Mouse (Mus musculus) heart, postnatal 36 days (tissue): Measurements from ENCODE around the gene Cant1. TPM values are rescaled to one million over a fixed set of nuclear protein-coding genes. Genes with fewer than 3 reads are reported as not detected.
"Not testable (repeated sequence)": the region's sequence is repeated elsewhere in the genome, so short reads cannot be mapped to it uniquely, and the experiment has no call there.

Experiments
- DNase-seq, 2 experiments: peaks; one replicate each; pipeline ENCODE4 v3.0.0; 2021 to 2022
- intact Hi-C: fragments of 180-260 bp; cut with DNase I; formaldehyde crosslinking; loops from one replicate; pipeline ENCODE4 v1.15.1; 2025
- total RNA-seq, 2 experiments: library from RNA; stranded (reverse); gene quantifications; 2 replicates each; pipeline ENCODE4 v1.2.3; 2021

Gene Cant1
- total RNA-seq, 2 experiments from 2014 or later = 16.4 to 18.3 TPM

- intact Hi-C loops, DNase-seq: not testable (repeated sequence)
Observed at GRCm38 (mm10) chr11:118376323-118376722, 42.6 kb downstream of the Cant1 start.

DNA sequence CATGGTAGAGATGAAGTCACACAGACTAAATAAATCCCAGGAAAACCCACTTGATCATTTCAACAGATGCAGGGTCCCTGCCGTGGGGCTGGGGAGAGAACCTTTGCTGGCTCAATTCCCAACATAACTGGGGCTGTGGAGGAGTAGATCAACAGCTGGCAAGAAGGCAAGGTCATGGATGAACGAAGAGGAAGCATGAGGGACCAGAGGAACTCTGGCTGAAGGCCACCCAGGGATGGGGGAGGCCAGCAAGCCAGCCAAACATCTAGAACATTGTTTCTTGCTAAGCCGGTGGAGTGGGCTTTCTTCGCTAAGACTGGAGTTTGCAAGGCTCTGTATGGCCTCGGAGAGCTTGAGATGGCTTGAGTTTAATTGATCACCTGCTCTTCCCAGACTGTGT lies 43.0 kb downstream of the Cant1 start:
- intact Hi-C loops = no loop called here
- no peak for DNase-seq

DNA sequence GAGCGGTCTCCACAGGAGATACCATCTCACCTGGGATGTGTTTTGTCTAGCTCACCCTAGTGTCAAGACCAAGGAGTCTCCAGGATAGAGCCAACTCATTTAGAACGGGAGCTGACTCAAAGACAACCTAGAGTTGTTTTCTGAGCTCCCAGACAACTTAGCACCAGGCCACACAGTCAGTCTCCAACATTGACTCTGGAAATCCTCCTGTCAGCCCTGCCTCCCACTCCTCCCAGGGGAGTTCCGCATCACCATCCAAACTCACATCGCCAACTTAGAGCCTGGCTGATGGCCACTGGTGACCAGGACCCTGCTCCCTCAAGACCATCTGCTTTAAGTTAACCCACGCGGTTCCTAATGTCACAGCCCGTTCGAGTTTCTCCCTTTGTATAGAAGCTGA lies 43.4 kb downstream of the Cant1 start:
- no peak for DNase-seq
- intact Hi-C loops = no loop called here

DNA sequence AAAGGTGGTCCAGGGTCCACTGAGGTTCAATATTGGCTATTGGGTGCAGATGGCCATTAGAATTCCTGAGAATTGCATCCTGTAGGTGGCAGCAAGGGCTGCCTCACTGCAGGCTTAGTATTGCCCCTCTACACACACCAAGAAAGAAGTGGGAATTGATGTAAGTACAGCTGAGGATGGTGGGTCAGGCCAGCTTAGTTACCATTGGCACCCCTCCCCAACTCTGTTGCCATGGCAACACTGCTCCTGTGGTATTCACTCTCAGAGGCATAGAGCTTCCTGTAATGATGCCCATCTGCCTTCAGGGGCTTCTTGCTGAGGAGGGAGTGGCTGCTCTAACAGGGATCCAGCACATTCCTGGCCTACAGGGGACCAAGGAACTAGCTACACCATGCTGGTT lies 43.9 kb downstream of the Cant1 start:
- intact Hi-C loops = no loop called here
- no peak for DNase-seq

GRCm38 (mm10) chr11:118374506-118374905 lies 44.4 kb downstream of the Cant1 start:
- intact Hi-C loops = no loop called here
- no peak for DNase-seq

DNA sequence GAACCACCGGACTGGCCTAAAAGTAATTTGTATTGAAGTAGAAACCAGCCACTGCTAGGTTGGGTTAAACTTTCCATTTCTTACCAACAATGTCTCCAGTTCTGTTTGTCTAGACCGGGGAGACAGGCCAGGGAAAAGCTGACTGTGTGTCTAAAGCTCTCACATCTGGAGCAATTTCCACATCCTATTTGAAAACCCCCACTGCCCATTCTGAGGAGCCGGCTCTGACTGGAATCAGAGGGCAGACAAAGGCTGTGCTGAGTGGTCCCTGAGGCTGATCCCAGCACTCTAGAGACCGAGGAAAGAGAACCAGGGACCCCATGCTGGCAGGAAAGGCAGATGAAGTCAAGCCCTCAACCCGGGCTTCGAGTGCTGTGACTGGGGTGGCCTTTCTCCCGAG lies 46.2 kb downstream of the Cant1 start:
- DNase-seq = no peak
- intact Hi-C loops = no loop called here

DNA sequence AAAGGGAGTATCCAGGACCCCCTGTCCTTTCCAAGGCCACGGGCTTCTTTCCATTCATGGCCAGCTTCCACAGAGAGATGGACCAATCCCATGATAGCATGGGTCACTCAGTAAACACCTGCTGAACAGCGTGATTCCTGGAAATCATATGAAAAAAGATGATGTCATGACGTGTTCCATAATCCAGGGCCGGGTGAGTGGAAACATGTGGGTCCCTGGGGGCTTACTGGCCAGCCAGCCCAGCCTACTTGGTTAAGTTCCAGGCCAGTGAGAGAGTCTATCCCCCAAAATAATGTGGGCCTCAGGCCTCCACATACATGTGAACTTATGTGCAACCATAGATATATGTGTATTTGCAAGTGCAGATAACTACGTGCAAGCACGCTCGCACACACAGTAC lies 47.0 kb downstream of the Cant1 start:
- intact Hi-C loops = no loop called here
- DNase-seq = no peak

- no peak for DNase-seq
- intact Hi-C loops = no loop called here
Observed at GRCm38 (mm10) chr11:118369657-118370056, 49.2 kb downstream of the Cant1 start.

- intact Hi-C loops = no loop called here
- DNase-seq = no peak
Observed at GRCm38 (mm10) chr11:118369251-118369650, 49.6 kb downstream of the Cant1 start.

DNA sequence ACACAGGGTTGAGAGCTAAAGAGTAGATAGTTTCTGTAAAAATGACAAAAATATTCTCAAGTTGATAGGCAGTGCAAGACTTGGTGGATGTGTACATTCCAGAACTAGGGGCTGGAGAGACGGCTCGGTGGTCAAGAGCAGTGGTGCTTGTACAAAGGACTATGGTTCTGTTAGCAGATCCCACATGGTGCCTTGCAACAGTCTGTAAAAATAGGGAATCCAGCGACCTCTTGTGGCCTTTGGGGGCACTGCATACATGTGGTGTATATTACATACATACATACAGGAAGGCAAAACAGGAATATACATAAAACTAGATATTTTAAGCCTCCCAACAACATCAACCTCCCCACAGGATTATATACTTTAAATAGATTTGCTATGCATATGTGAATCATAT lies 50.6 kb downstream of the Cant1 start:
- intact Hi-C loops = no loop called here
- no peak for DNase-seq

GRCm38 (mm10) chr11:118366559-118366958 lies 52.3 kb downstream of the Cant1 start:
- no peak for DNase-seq
- intact Hi-C loops = no loop called here

GRCm38 (mm10) chr11:118366108-118366507 lies 52.8 kb downstream of the Cant1 start:
- no peak for DNase-seq
- intact Hi-C loops = no loop called here

- intact Hi-C loops = no loop called here
- peak; percentile 40 to 63 for DNase-seq
Observed at GRCm38 (mm10) chr11:118365171-118365570, 53.7 kb downstream of the Cant1 start.

DNA sequence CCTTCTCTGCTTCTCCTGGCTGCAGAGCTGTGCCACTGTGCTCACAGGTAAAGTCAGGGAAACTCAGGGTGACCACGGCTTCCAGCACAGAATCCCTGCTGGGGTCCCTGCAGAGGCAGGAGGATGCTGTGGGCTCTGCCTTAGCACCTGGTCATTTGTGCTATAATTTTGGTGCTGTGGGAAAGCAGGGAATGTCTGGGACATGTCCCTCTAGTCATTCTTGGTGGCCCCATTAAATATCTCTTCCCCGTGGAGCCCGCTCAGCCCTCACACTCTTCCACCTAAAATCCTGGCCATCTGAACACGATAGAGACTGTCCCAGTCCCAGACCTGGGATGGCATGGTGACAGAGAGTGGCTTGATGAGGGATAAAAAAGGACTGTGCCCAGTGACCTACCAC lies 54.9 kb downstream of the Cant1 start:
- DNase-seq = no peak
- intact Hi-C loops = no loop called here

GRCm38 (mm10) chr11:118362971-118363518 lies 55.8 kb downstream of the Cant1 start:
- peak; percentile 57 to 79 for DNase-seq
- intact Hi-C loops = no loop called here

GRCm38 (mm10) chr11:118362501-118362900 lies 56.4 kb downstream of the Cant1 start:
- peak in 1 of 2 experiments; percentile 36 for DNase-seq
- intact Hi-C loops = no loop called here

GRCm38 (mm10) chr11:118360907-118361341 lies 58.0 kb downstream of the Cant1 start:
- DNase-seq = no peak
- intact Hi-C loops = no loop called here

GRCm38 (mm10) chr11:118360491-118360890 lies 58.4 kb downstream of the Cant1 start:
- peak in 1 of 2 experiments; percentile 38 for DNase-seq
- intact Hi-C loops = no loop called here

Other genes starting within 250 kb of the Cant1 start
- 10 to 100 TPM; 45.6 to 51.6 TPM for gene Cyth1, start 170.5 kb downstream of the Cant1 start, total RNA-seq
- gene Usp36, start 128.8 kb downstream of the Cant1 start, total RNA-seq = 10 to 100 TPM; 12.6 to 15.2 TPM
- gene Cep295nl, start 76.6 kb downstream of the Cant1 start, total RNA-seq = under 1 TPM; 0.56 to 0.76 TPM
- gene Timp2, start 63.3 kb downstream of the Cant1 start, total RNA-seq = 100 to 1,000 TPM; 118 to 123 TPM
- gene Lgals3bp, start 17.0 kb downstream of the Cant1 start, total RNA-seq = 10 to 100 TPM; 26.2 to 48.2 TPM
- 10 to 100 TPM; 19.8 to 24.5 TPM for gene C1qtnf1, start 9.1 kb upstream of the Cant1 start, total RNA-seq
- 1 to 10 TPM; 5.4 to 7.4 TPM for gene Engase, start 57.7 kb upstream of the Cant1 start, total RNA-seq